Mouse (Mus musculus) left cerebral cortex, postnatal 36 days (tissue): ENCODE results near the gene Mrpl55. TPM values are rescaled to one million over a fixed set of nuclear protein-coding genes. Genes with fewer than 3 reads are reported as not detected.

Experiments used
- DNase-seq, 2 experiments: peaks; one replicate each; pipeline ENCODE4 v3.0.0; 2021 to 2022; ENCODE audit warnings: low spot score in 2 of 2, mixed read lengths in 1 of 2
- intact Hi-C: fragments of 180-260 bp; cut with DNase I; formaldehyde crosslinking; loops from one replicate; pipeline ENCODE4 v1.15.1; 2025
- total RNA-seq, 2 experiments: library from RNA; stranded (reverse); gene quantifications; 2 replicates each; pipeline ENCODE4 v1.2.3; 2021

The Mrpl55 gene
- total RNA-seq, 2 experiments from 2014 or later = 33.5 to 39.2 TPM

DNA sequence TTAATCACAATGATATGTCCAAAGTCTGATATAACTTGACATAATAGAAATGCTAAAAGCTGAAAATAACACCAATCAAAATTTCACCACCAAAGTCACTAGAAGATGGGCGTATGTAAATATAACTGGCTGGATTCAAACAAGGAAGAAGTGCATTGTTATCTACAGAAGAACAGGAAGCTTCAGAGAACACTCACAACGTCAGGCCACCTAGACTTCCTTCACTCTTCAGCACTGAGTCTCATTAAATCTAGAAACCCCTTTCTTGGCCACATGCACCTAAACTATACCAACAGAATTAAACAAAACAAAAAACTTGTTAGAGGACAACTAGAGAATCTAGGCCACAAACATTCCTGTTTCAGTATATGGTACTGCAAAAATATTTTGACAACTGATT, 22.2 kb downstream of the Mrpl55 start:
- intact Hi-C loops = loop anchor here (10.0 kb wide), 1 partner anchor 260 kb away; no protein-coding TSS in a partner anchor
- DNase-seq = no peak

DNA sequence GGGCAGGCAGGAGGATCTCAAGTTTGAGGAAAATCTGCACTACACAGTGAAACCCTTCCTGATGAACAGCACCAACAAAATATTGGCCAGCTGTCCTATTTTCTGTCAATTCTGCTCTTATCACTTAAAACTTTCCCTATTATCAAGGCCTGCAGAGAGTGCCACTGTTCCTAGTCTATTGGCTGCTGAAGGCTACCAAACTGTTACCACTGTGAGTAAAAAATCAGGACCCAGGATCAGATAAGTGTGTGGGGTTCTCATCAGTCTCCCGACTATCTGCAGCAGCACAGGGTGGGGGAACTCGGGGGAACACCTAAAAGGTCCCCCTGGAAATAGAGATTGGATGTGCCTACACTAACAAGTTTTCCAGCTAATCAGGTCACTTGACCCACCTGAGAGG, 22.9 kb downstream of the Mrpl55 start:
- no peak for DNase-seq
- intact Hi-C loops = loop anchor here (10.0 kb wide), 1 partner anchor 260 kb away; no protein-coding TSS in a partner anchor

DNA sequence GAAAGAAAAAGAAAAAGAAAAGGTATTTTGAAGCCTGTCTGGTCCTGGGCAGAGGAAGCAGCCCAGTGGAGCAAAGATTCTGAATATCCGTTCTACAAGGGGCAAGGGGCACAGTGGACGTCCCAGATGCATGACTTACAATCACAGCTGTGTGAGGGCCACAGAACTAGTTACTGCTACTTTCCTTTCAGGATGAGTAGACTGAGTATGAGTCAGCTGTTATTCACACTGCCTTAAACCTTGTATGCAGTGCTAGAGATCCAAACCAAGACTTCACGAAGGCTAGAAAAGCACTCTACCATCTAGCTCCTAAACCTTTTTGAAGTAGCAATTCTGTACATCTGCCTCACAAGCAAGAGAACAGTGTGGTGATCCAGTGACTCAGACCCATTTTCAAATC, 24.0 kb downstream of the Mrpl55 start:
- intact Hi-C loops = loop anchor here (2.0 to 10.0 kb wide), 2 partner anchors 17 to 259 kb away; partner anchors contain the start of gene 2310033P09Rik
- DNase-seq = no peak

DNA sequence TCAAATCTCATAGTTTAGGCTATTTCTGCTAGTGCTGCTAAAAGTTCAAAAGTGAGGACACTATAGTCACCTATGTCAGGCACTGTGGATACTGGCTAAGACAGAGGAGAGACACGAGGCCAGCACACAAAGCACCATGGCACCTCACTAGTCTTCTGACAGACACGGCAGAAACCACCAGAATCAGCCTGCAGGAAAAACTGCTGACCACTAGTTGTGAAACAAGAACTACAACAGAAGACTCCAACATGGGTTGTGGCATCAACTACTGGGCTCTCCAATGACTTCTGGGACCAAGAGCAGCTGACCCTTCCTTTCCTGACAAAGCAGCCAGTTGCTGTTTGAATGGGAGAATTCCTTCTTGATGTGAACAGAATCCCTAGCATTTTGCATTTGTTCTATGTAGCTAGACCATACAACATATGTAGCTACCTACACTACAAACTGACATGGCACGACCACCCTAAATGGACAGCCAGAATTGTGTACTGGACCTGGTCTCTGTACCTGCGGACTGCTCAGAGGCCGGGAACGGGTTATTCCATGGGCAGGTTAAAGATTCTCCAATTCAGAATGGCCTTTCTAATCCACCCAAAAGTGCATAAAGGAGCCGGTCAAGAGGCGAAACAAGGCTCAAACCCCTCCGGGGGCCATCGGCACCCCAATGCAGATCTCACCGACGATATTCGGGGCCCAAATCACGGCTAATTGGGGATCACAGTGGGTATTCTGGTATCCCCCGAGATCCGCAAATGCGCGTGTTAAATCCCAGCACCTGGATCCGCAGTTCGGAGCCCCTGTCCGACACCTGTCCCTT, 24.7 kb downstream of the Mrpl55 start:
- intact Hi-C loops = loop anchor here (2.0 to 10.0 kb wide), 2 partner anchors 18 to 258 kb away; partner anchors contain the start of gene 2310033P09Rik

DNA sequence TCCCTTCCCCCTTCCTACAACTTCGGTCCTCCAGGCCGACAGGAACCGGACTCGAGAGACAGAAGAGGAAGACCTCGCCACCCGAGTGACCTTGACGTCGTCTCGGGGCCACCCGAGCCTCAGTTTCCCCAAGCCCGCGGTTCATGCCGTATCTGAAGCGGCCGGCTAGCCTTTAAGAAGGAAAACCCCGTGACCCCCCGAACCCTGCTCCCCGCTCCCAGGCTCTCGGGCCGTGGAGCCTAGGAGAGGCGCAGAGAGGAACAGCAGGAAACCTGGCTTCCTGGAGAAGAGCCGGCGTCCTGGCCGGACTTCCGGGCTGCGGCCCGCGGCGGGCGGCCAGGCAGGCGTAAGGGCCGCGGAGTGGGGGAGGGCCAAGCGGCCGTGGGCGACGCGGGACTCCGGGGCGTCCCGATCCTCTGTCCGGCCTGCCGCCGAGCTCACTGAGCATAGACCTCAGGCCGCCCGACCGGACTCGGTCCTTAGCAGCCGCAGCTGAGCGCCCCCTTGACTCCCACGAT, 25.4 kb downstream of the Mrpl55 start:
- intact Hi-C loops = loop anchor here (2.0 to 10.0 kb wide), 2 partner anchors 19 to 257 kb away; partner anchors contain the start of gene 2310033P09Rik
- DNase-seq = no peak

More for the DNA sequence above, 24.7 kb downstream of the Mrpl55 start:
- DNase-seq = no peak

DNA sequence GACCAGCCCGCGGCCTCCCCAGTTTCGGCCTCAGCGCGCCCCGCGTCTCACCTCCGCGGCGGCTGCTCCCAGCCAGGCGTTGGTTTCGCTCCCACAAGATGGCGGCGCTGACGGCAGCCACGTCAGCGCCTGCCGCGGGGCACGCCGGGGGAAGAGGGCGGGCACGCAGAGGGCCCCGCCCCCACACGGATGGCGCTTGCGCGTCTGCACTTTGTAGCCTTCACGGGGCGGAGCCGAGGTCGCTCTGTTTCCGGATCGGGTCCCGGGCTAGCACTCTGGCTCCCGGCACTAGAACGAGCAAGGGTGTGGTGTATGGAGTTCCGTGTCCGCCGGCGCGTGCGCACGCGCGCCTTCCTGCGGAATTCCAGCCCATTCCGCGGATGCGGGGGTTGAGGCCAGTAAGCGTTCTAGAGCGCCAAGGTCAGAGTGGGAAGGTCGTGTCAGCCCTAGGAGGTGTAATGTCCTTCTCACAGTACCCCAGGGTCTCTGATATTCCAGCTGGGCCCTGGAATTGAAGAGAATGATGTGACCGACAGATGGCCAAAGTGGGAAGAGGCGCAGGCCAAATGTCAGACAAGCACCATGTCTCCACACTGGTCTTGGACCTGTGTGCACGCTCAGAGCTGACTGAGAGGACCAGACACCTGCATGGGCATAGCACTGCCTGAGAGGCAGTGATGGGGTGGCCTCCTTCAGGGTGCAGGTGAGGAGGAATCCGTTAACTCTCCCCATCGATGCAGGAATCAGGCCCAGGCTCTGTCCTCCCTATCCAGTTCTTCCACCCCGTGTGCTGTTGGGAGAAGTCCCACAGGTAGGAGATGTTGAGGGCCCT, 26.1 kb downstream of the Mrpl55 start, which contains the start of gene Arf1:
Arf1 (minus strand) TSS at position 149 of the 832 bp plus-strand sequence.
- intact Hi-C loops = loop anchor here (10.0 kb wide), 1 partner anchor 256 kb away; no protein-coding TSS in a partner anchor
- DNase-seq = peak; percentile 95 to 98

DNA sequence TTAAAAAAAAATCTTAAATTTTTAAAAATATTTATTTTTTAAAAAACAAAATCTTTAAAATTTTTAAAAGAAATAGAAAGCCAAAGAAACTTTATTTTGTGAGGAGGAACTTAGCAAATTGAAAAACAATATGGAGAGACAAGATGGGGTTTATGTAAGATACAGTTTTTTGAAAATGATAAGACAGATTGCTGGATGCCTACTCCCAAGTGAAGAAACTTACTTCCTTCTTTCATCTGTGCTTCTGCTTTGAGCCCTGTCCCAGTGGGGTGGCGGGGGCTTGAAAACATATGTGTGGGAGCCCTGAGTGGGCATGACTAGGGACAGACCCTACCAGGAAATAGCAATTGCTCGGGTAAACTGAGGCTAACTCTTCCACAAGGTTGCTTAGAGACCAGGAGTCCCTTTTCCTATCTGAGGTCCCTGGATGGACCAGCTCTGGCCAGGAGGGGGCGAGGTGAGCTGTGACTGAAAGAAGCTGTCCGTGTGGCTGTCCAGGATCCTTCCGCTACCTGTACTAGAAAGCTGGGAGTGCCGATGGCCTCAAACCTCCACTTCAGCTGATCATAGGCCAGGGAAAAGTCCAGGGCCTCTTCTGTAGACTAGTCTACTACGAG, 28.0 kb downstream of the Mrpl55 start:
- DNase-seq = peak; percentile 39 to 58
- intact Hi-C loops = no loop called here

DNA sequence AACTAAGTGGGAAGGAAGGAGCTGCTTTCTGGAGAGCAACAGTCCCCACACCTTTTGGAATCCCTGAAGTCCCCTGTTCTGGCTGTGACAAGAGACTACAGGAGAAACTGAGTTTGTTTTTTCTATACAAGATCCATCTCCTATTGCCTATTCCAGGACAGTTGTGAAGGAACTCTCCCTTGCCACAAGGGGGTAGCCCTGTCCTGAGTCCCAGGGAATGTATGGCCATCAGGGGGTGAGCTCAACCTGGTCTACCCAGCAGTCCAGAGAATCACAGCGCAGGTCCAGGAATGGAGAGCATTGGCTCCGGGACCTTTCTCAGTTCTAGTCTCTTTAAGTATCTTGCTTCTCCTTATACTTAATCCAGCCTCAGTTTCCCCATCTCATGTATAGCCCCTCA, 30.5 kb downstream of the Mrpl55 start:
- intact Hi-C loops = no loop called here
- DNase-seq = no peak

DNA sequence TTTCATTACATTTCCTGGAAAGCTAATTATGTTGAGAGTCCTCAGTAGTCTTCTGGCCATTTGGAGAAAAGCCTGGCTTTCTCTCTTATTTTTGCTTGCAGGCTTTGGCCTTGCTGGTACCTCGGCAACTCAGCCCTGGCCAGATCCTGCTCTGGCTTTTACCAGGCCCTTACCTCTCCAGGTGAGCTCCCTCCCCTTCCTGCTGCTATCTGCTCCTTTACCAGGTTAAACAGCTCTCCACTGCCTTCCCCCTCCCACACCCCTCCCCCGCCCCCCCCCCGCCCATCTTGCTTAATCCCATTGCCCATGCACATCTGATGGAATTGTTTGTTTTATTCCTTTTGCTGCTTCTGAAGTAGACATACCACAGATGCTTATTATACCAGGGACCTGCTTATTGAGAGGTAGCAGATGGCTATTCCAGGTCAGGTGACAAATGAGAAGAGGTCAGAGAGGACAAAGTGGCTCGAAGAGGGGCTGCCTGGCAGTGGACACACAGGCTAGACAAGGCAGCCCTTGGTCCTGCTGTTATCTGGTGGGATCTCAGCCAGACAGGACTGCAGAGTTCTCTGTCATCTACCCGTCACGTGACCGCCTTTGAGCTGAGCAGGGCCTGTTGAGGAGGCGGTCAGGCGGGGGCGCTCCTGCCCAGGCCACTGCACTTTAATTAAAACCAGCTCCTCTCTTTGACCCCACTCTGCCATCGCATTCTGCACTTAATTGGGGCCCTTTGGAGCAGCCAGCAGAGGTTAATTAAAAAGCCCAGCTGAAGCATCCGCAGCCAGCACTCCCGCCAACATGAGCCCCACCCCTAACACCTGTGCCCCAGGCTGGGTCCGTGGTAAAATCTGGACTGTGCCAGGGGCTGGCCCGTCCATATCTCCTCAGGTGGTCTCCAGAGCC, 36.5 kb downstream of the Mrpl55 start:
- intact Hi-C loops = loop anchor here (2.0 kb wide), 1 partner anchor 56 kb away; no protein-coding TSS in a partner anchor
- DNase-seq = peak; percentile 29 to 39

DNA sequence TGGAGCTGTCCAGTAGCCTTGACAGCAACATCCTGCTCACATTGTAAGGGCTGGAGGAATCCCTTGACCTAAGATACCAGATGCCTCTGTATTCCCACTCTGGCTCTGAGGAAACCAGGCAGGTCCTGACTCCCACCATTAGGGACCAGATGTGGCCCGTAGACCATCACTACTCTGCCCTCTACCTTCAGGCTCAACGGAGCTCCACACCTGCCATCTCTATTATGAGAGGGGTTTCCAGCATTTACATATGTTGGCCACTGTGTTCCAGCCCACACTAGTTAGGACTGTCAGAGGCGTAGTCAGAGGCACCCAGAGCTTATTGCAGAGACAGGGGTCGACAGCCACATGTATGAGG, 37.1 kb downstream of the Mrpl55 start:
- intact Hi-C loops = loop anchor here (2.0 kb wide), 1 partner anchor 55 kb away; no protein-coding TSS in a partner anchor

DNA sequence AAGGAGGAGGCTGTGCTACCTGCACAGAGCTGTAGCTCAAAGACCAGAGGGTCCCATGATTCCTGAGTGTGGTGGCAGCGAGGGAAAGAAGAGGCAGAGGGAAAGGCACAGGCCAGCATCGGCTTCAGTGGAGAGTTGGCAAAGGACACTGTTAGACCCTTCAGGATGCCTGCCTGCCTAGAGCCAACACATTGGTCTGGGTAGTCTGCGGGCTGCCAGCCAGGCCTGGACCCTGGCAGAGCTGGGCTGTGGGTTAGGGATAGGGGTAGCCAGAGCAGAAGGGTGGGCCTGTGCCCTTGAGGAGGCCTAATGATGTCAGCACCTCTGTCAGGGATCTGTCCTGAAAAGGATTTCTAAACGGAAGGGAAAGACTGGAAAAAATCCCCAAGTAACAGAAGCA, 37.5 kb downstream of the Mrpl55 start:
- intact Hi-C loops = loop anchor here (2.0 kb wide), 2 partner anchors 49 to 55 kb away; no protein-coding TSS in a partner anchor
- no peak for DNase-seq

More for the DNA sequence above, 37.1 kb downstream of the Mrpl55 start:
- DNase-seq = no peak

DNA sequence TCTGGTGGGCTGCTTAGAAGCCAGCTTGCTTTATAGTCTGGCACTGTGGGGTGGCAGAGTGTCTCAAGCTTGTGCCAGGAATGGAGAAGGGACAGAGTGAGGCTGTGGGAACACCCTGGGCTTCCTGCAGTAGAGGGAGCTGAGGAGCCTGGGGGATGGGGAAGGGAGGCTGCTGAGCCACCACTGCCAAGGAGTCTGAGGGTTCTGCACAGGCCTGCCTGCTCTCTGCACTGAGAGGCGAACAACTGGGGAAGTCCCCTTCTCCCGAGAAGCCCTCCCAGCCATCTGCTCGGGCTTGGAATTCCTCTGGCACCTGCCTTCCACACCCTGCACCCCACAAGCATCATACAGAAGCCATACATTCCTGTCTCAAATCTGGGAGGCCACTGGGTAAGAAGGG, 39.6 kb downstream of the Mrpl55 start:
- DNase-seq = no peak
- intact Hi-C loops = loop anchor here (2.0 kb wide), 1 partner anchor 47 kb away; no protein-coding TSS in a partner anchor

DNA sequence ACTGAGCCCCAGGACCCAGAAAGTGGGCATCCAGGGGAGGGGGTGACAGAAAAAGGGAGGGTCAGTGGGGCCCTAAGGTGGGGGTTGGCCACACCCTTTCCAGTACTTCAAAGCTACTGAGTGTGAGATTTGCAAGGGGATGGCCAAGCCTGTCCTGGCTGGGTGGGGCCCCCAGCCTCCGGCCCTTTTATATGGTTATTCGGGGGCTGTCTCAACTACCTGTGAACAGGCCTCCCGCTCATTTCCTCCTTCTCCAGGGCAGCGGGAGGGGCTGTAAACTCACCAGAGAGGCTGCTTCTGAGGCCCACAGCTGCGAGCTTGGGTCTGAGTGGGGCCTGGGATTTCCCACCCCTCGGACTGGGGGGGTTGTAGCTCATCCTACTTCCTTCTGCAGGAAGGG, 41.6 kb downstream of the Mrpl55 start:
- intact Hi-C loops = no loop called here

DNA sequence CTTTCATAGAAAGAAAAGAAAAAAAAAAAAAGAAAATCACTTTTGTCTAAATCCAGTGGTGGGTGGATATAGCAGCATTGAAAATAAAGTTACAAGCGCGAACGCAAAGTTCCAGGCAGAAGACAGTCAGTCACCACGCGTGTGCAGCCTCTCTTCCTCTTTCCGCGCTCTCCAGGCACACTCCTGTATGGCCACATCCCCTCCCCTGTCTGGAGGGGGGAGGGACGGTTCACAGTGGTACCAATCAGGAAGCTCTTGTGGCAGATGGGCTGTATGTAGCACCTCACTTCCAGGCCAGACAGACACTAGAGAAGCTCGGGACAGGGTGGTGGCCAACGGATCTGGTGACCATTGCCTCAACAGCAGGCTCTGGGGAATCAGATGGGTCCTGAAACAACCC, 45.8 kb downstream of the Mrpl55 start:
- intact Hi-C loops = no loop called here
- no peak for DNase-seq

More for the DNA sequence above, 41.6 kb downstream of the Mrpl55 start:
- DNase-seq = no peak
